Mouse (Mus musculus) midbrain, embryonic 14.5 days (tissue): ENCODE measurements around the gene Gm28372. TPM values are rescaled to one million over a fixed set of nuclear protein-coding genes. Genes with fewer than 3 reads are reported as not detected.

Experiments
- ATAC-seq: fragments of 200-750 bp; cut with Nextera tagmentation; 2 replicates; pipeline ENCODE4 v1.8.0; 2017; ENCODE audit warnings: moderate number of reproducible peaks, moderate library complexity; ENCODE audit not compliant: low FRiP score, low TSS enrichment
- DNase-seq: peaks from one replicate; pipeline ENCODE4 v3.0.0-alpha.2; 2015
- H3K27ac ChIP-seq: fragments of 300-500 bp; sonication (generic); replicated peaks from 2 replicates; pipeline ENCODE4 v1.5.1; 2014; ENCODE audit warnings: mild to moderate bottlenecking, low read depth, low read length, moderate library complexity
- H3K27me3 ChIP-seq: fragments of 300-500 bp; sonication (generic); 2 replicates; pipeline ENCODE4 v1.6.1; 2014; ENCODE audit warnings: low read length, control low read depth, mixed read lengths; ENCODE audit not compliant: control insufficient read depth, insufficient read depth
- H3K36me3 ChIP-seq: fragments of 300-500 bp; sonication (generic); 2 replicates; pipeline ENCODE4 v1.6.1; 2014; ENCODE audit warnings: low read length, control low read depth; ENCODE audit not compliant: control insufficient read depth, insufficient read depth
- H3K4me1 ChIP-seq: fragments of 300-500 bp; sonication (generic); 2 replicates; pipeline ENCODE4 v1.6.1; 2014; ENCODE audit warnings: mild to moderate bottlenecking, antibody characterized with exemption, low read length, control low read depth; ENCODE audit not compliant: control insufficient read depth, insufficient read depth
- H3K4me2 ChIP-seq: fragments of 300-500 bp; sonication (generic); 2 replicates; pipeline ENCODE4 v1.6.1; 2014; ENCODE audit warnings: mild to moderate bottlenecking, low read length, moderate library complexity
- H3K4me3 ChIP-seq: fragments of 300-500 bp; sonication (generic); replicated peaks from 2 replicates; pipeline ENCODE4 v1.5.1; 2014; ENCODE audit warnings: low read depth, low read length
- H3K9ac ChIP-seq: fragments of 300-500 bp; sonication (generic); replicated peaks from 2 replicates; pipeline ENCODE4 v1.6.1; 2014; ENCODE audit warnings: mild to moderate bottlenecking, low read length, moderate library complexity
- H3K9me3 ChIP-seq: fragments of 300-500 bp; sonication (generic); 2 replicates; pipeline ENCODE4 v1.6.1; 2016; ENCODE audit warnings: low read length, control low read depth, mixed read lengths; ENCODE audit not compliant: control insufficient read depth
- WGBS: fragments of 180-500 bp; shearing (Covaris S2); extraction: QIAGEN DNeasy Blood & Tissue Kit; methylation state at CpG from one replicate; pipeline ENCODE4 v1.1.7; 2014; 5-methylcytosine and 5-hydroxymethylcytosine counted together
- polyA plus RNA-seq: library from polyadenylated mRNA; unstranded; fragments of >200 nt; fragmentation: Nextera tagmentation; extraction: Ambion mirVana; gene quantifications from 2 replicates; pipeline ENCODE4 v1.2.1, GENCODE M21; 2014

Gm28372 gene
- polyA plus RNA-seq, 1 experiment from 2014 or later, result not detected

DNA sequence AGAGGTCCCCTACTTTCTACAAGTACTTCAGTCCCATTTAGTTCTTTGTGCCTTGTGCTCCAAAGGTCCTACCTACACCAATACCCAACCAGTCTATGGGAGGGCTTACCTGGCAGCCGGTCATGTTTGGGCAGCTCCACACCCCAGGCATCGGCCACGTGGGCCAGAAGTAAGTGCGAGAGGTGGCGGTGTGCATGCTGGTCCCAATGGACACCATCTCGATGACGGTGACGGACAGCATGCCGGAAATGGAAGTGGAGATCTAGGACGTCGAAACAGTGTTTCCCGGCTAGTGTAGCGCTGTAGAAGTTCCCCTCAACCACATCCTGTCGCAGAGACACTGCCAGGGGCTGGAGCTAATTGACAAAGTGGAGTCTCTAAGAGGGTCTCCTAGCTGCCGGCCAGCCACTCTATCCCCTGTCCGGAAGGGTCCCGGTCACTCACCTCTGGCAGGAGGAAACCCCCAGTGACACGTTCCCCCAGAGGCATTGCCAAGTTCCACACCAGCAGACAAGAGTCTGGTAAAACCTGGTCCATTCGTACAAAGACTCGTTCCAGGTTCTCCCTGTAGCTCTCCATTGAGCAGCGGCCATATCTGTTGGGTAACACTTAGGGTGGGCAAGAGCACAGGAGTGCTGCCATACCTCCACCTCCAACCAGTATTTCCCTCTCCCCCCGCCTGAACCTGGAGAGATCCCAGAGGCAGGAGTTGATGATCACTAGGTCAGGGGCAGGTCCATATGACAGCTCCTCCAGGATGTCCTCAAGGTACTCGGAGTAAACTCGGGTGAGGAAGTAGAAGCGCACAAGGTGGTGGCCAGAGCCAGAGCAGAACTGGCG lies 17.0 kb downstream of the Gm28372 start:
- H3K27ac ChIP-seq, result no peak overlapping the region
- H3K4me1 ChIP-seq, result peaks cover 19% of the 10 kb centered on the region
- no peaks in the 10 kb centered on the region for H3K27me3 ChIP-seq
- H3K9ac ChIP-seq, result no peak overlapping the region
- H3K9me3 ChIP-seq, result no peaks in the 10 kb centered on the region
- no peak for DNase-seq
- no peak overlapping the region for H3K4me3 ChIP-seq
- H3K4me2 ChIP-seq, result no peak overlapping the region
- 97% methylated on average over 26 of the region's 26 CpGs for WGBS
- no peak for ATAC-seq
- H3K36me3 ChIP-seq, result peaks cover 11% of the 10 kb centered on the region; the same call in 1 of the 2 replicates

DNA sequence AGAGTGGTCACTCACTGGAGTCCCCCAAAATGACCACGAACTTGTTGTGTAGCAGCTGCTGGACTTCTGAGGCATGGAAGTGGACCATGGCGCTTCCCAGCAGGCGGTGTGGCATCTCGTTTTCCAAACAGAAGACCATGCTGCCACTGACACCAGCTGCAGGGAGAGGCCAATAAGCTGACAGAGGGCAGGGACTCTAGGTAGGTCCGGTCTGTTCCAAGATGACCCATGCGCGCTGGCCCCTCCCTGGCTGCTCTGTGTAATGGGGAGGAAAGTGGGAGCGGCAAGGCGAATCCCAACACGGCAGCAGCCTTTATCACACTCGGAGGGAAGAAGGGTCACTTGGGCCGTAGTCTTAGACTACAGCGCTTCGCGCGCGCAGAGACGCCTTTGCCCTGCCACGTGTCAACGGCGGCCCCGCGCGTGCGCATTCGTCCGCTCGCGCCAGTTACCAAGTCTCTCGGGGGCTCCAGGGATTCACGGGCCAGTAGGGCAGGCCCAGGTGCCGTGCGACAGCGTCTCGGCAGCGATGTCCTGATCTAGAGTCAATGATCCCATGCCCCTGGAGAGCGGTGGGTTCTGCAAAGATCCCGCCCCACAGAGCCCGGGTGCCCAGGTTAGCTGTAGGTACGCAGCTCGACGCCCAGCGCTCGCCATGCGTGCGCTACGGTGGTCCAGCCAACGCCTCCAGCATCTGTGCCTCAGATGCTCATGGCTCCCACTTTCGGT lies 18.5 kb downstream of the Gm28372 start:
- H3K9me3 ChIP-seq, result no peaks in the 10 kb centered on the region
- peaks cover 19% of the 10 kb centered on the region for H3K4me1 ChIP-seq

DNA sequence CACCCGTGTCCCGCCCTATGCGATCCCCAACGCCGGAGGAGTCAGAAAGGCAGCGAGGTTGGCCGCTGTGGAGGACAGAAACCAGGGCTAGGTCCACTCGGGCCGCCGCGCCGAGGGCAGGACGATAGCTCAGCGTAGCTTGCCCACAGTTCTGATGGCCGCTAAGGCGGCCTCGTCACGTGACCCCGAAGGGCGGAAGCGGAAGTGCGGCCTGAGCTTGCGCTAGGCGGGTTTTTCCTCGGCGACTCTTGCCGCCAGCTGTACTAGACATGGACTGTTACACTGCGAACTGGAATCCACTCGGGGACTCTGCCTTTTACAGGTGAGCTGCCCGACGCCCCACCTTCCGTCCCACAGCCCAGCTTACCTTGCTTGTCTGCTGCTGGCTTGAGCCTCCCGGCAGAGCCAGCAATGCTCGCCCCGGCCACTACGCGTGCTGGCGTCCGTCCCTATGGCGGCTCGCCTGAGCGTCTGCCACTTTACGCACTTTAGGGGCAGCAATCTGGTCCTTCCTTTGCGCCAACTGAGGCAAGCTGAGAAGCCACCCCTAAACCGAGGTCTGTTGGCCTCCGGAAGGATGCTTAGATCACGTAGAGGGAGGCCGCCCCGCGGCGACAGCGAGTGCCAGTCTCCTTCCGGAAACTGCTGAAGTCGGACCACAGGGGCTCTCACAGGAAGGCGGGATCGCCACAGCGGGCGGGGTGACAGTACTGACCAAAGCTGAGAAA lies 19.3 kb downstream of the Gm28372 start, which contains the start of the genes Vps16 and Pced1a:
Gene Vps16 (plus strand): TSS at position 214 of the 728 bp plus-strand sequence.
Gene Pced1a (minus strand): TSS at position 576 of the 728 bp plus-strand sequence.
- H3K9me3 ChIP-seq, result no peaks in the 10 kb centered on the region
- ATAC-seq (peak; percentile 96), DNase-seq (peak; percentile 97)
- peak within 1 kb of the TSS; percentile 78 for H3K9ac ChIP-seq
- WGBS, result under 1% methylated on average over 58 of the region's 58 CpGs
- H3K4me2 ChIP-seq, result peak within 1 kb of the TSS; percentile 80
- H3K36me3 ChIP-seq, result peaks cover 1% of the 10 kb centered on the region; the same call in 1 of the 2 replicates
- H3K4me3 ChIP-seq, result peak within 1 kb of the TSS; percentile 73
- peak within 1 kb of the TSS; percentile 95 for H3K27ac ChIP-seq
- H3K4me1 ChIP-seq, result peaks cover 19% of the 10 kb centered on the region
- no peaks in the 10 kb centered on the region for H3K27me3 ChIP-seq

More for the DNA sequence above, 18.5 kb downstream of the Gm28372 start:
- Histone ChIP-seq H3K9ac (peak overlapping the region; percentile 78), H3K4me2 (peak overlapping the region; percentile 80), H3K36me3 (peaks cover 8% of the 10 kb centered on the region; the same call in 1 of the 2 replicates), H3K27ac (peak overlapping the region; percentile 95), H3K27me3 (no peaks in the 10 kb centered on the region), H3K4me3 (peak overlapping the region; percentile 73)
- ATAC-seq (peak; percentile 74), DNase-seq (peak; percentile 94)
- 15% methylated on average over 49 of the region's 49 CpGs for WGBS

GRCm38 (mm10) chr2:130425112-130425511 lies 20.1 kb downstream of the Gm28372 start:
- H3K9me3 ChIP-seq, result no peaks in the 10 kb centered on the region
- WGBS, result 46% methylated on average over 5 of the region's 5 CpGs
- peak overlapping the region; percentile 73 for H3K4me3 ChIP-seq
- peak overlapping the region; percentile 78 for H3K9ac ChIP-seq
- H3K36me3 ChIP-seq, result no peaks in the 10 kb centered on the region
- peak overlapping the region; percentile 95; the same call in 1 of the 2 replicates for H3K27ac ChIP-seq
- no peaks in the 10 kb centered on the region for H3K27me3 ChIP-seq
- ATAC-seq, result no peak
- DNase-seq, result peak; percentile 39
- peak overlapping the region; percentile 80 for H3K4me2 ChIP-seq
- peaks cover 19% of the 10 kb centered on the region for H3K4me1 ChIP-seq

DNA sequence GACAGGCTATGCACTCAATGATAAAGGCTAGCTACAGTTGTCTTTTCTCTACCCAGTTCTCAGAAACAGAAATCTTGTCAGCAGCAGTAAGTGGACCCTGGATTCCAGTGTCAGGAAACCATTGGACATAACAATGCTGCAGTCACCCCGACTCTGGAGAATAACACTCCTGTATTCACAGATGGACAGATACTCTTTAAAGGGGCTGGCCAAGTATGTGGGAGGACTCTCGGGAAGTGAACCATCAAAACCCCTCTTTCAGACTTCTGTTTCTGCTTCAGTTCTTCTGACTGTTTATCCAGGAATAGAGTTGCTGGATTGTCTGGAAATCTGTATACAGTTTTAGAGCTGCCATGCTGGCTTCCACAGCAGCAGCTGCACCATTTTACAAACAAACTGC lies 24.8 kb downstream of the Gm28372 start:
- Histone ChIP-seq H3K27me3 (no peaks in the 10 kb centered on the region), H3K9me3 (no peaks in the 10 kb centered on the region), H3K4me1 (peaks cover 6% of the 10 kb centered on the region; the same call in 1 of the 2 replicates), H3K4me2 (no peak overlapping the region), H3K36me3 (peaks cover 9% of the 10 kb centered on the region; the same call in 1 of the 2 replicates), H3K9ac (no peak overlapping the region), H3K27ac (no peak overlapping the region), H3K4me3 (no peak overlapping the region)
- no peak for ATAC-seq
- WGBS, result 72% methylated on average over 2 of the region's 2 CpGs
- DNase-seq, result no peak

DNA sequence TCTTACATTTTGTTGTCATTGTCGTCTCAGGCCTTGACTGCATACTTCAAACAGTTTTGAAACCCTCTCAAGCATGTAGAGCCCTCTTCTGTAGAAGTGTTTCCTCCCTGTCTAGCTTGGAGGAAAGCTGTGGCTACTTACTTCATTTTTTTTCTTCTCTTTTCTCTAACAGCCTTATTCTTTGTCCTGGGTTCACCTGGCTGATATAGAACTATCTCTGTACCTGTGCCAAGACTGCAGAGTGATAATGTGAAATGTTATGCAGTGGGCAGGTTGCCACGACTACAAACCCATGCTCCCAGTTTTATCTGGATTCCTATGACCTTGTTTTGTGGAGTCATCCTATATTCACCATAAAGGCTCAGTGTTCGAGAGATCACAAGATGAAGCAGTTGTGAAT lies 25.4 kb downstream of the Gm28372 start:
- DNase-seq, result no peak
- Histone ChIP-seq H3K27ac (no peak overlapping the region), H3K36me3 (peaks cover 9% of the 10 kb centered on the region; the same call in 1 of the 2 replicates), H3K27me3 (no peaks in the 10 kb centered on the region), H3K4me2 (no peak overlapping the region), H3K4me1 (no peaks in the 10 kb centered on the region), H3K9ac (no peak overlapping the region), H3K9me3 (no peaks in the 10 kb centered on the region), H3K4me3 (no peak overlapping the region)
- 87% methylated on average over 3 of the region's 3 CpGs for WGBS
- ATAC-seq, result no peak

GRCm38 (mm10) chr2:130432157-130432556 lies 27.1 kb downstream of the Gm28372 start:
- Histone ChIP-seq H3K9ac (no peak overlapping the region), H3K27ac (no peak overlapping the region), H3K4me3 (no peak overlapping the region), H3K4me1 (no peaks in the 10 kb centered on the region), H3K9me3 (no peaks in the 10 kb centered on the region), H3K4me2 (no peak overlapping the region), H3K27me3 (no peaks in the 10 kb centered on the region), H3K36me3 (peaks cover 9% of the 10 kb centered on the region; the same call in 1 of the 2 replicates)
- 94% methylated on average over 3 of the region's 3 CpGs for WGBS
- ATAC-seq, result no peak
- no peak for DNase-seq

DNA sequence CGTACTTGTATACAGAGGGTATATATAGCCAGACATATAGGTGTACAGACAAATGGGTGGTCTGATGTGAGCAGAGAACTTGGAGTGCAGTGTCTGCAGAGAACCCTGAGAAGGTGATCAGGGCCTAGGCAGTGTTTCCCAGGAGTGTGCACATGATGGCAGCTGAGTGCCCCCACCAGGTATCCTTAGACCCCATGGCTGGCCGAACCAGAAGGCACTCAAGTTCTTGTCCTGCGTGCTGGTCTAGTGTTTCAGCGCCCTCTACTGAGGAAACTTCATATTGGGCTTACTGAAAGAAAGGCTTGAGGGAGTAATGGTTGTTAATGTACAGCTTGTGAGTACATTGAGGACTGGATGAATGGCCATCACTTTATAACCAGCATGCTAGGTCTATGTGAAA lies 28.1 kb downstream of the Gm28372 start:
- no peak overlapping the region for H3K27ac ChIP-seq
- 26% methylated on average over 4 of the region's 4 CpGs for WGBS
- no peak overlapping the region for H3K4me2 ChIP-seq
- H3K9ac ChIP-seq, result no peak overlapping the region
- H3K36me3 ChIP-seq, result peaks cover 19% of the 10 kb centered on the region
- no peaks in the 10 kb centered on the region for H3K4me1 ChIP-seq
- no peaks in the 10 kb centered on the region for H3K27me3 ChIP-seq
- no peak overlapping the region for H3K4me3 ChIP-seq
- no peaks in the 10 kb centered on the region for H3K9me3 ChIP-seq
- ATAC-seq (no peak), DNase-seq (peak; percentile 82)
